Mouse (Mus musculus) ES-CJ7 (cell line): Measurements from ENCODE around the gene Ube2z.

Source experiments
- DNase-seq: peaks from one replicate; pipeline ENCODE4 v3.0.0; 2011; ENCODE audit warnings: low read depth, low spot score

Gene Ube2z

DNA sequence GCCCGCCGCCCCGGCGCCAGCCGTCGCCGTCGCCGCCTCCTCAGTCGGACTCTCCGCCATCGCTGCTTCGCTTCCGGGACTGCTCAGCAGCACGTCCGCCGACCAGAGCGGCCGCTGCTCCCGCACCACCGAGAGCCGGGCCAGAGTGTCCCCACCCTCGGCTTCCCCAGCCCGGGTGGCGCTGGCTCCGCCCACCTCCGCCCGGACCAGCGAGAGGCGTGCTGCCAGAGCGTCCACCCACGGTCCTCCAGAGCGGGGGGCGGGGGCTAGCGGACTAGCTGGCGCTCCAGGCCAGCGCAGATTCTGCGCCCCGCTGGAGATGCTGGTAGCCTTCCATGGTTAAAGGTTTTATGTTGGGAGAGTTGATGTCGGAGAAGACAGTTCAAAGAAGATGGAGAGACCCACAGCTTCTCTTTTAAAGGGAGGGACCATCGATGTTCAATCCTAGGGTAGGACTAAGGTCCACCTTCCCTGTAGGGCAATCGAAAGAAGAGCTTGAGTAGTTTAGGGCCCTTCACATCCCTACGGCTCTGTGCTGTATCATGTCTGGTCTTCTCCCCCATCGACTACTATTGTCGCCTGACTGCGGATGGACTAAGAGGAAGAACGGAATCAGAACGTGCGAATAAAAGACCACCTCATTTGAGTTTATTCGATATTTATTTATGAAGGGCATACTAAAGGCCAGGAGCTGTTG is at the start of gene Ube2z:
Ube2z (minus strand) TSS at position 174 of the 697 bp plus-strand sequence.
- peak; percentile 95 for DNase-seq

DNA sequence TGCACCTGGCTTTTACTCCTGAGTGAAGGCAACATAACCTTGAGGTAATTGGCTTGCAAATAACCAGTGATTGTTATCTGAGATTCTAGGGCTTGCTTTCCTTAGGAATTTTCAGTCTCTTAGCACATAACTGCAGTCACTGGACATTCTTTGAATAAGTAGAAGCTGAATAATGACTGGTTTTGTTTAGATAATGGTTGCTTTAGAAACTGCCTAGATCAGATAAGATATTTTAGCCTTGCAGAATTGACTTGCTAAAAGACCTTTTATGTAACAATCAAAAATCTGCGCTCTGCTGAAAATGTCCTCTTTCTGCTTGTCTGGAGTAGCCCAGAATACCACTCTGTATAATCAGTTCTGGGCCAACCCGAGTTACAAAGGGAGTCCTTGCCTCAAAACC is 48.9 kb upstream of the Ube2z start:
- DNase-seq: peak; percentile 77

DNA sequence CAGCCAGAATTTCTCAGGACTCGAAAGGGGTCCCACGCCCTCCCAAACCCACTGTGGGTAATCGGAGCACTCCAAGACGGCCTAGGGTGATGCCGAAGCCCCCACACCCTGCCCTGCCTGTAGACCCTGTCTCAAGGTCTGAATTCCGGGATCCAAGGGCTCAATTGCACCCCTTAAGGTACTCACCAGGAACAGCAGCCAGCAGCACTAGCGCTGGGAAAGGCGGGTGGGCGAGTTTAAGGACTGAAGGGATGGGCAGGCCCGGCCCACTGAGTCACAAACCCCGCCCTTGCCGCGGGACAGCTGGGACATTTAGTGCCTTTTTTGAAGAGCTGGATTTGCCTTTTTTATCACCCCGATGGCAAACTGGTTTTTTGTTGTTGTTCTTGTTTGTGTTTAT is 46.6 kb upstream of the Ube2z start, which contains the start of gene Calcoco2:
Calcoco2 (minus strand) TSS at position 214 of the 400 bp plus-strand sequence.
- DNase-seq: peak; percentile 97

DNA sequence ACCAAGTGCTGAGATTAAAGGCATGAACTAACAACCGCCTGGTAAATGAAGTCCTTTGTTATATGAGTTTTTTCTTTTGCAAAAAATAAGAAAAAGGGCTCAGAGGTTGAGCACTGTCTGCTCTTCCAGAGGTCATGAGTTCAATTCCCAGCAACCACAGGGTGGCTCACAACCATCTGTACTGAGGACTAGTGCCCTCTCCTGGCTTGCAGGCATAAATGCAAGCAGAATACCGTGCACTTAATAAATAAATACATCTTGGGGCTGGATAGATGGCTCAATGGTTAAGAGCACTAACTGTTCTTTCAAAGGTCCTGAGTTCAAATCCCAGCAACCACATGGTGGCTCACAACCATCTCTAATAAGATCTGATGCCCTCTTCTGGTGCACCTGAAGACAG is 45.8 kb upstream of the Ube2z start:
- DNase-seq: peak; percentile 70

DNA sequence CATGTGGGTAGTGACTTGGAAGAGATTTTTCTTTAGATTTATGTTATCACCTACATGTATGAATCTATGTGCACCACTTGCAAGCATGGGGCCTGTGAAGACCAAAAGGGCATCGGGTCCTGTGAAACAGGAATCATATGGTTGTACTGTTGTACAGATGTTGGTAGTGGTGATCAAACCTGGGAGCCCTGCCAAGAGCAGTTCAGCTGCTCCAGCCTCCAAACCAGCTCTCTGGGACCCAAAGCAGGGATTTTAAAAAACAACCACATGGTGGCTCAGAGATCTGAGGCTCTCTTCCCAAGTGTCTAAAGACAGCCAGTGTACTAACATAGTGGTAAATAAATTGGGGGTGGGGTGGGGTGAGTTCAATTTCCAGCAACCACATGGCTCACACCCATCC is 43.2 kb upstream of the Ube2z start:
- no peak for DNase-seq

DNA sequence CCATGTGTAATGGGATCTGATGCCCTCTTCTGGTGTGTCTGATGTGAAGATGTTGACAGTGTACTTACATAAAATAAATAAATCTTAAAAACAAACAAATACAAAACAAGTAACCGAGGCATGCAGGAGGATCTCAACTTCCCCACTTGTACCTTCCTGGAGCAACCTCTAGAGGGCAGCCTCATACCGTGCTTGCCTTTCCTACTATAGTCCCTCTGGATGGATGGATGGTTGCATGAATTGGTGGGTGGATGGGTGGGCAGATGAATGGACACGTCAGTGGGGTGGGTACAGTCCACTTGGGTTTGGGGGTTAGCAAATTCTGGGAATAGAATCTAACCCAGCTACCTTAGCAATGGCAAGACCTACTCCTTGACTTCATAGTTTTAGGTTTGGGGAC is 28.2 kb upstream of the Ube2z start:
- peak; percentile 70 for DNase-seq

DNA sequence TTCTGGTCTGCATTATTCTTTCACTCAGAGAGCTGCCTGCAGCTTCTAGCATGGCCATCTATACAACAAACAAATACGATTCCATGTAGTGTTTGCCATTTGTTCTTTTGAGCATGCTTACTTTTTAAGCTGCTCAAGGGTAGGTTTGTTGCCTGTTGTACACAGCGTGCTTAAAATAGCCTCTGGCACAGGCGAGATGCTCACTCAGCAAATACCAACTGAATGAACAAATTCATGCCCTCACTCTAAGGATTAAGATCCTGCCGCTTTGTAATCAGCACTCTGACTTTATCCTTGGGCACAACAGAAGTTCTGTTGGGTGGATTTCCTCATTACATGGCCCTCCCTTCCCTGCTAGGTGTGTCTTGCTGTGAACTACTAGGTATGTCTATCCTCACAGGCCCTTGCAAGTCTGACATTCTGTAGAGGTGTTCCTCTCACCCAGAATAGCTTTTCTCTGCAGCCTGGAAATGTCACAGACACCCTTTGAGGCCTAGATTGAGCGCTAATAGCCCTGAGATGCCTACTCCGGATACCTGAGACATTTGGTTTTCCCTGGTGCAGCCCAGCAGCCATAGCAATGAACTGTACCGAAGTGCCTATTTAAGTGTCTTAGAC is 27.6 kb upstream of the Ube2z start:
- no peak for DNase-seq

DNA sequence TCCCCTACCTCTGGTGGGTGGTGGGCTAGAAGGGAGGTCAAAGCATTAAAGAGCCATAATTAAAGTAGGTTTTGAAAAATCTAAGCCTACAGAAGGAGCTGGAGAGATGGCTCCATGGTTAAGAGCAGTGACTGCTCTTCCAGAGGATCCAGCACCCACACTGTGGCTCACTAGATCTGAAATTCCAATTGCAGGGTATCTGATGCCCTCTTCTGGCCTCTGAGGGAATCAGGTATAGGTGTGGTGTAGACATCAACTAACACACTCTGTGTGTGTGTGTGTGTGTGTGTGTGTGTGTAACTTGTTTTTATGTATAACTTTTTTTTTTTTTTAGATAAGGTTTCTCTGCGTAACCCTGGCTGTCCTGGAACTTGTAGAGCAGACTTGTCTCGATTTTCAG is 25.9 kb upstream of the Ube2z start:
- DNase-seq: peak; percentile 69

DNA sequence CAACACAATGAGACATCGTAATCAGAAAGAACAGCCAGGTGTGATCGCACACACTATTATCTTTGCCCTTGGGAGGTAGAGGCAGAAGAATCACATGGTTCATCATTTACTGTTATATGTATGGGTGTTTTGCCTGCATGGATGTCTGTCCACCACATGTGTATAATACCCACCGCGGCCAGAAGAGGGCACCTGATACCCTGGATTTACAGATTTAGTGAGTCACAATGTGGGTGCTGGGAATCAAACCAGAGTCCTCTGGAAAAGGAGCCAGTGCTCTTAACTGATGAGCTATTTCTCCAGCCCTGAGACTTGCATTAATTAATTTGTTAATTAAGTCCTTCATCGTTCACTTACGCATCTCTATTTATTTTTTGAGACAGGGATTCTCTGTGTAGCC is 22.8 kb upstream of the Ube2z start:
- DNase-seq: peak; percentile 66

DNA sequence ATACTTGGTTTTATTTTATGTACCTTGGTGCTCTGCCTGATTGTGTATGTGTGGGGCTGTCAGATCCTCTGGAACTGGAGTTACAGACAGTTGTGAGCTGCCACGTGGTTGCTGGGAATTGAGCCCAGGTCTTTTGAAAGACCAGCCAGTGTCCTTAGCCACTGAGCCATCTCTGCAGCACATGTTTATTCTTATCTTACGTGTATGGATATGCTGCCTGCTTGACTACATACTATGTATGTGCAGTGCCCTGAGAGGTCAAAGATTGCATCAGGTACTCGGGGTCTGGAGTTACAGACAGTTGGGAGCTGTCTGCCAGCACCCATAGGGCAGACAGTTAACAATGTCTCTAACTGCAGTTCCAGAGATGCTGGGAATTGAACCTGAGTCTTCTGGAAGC is 17.5 kb upstream of the Ube2z start:
- DNase-seq: no peak

DNA sequence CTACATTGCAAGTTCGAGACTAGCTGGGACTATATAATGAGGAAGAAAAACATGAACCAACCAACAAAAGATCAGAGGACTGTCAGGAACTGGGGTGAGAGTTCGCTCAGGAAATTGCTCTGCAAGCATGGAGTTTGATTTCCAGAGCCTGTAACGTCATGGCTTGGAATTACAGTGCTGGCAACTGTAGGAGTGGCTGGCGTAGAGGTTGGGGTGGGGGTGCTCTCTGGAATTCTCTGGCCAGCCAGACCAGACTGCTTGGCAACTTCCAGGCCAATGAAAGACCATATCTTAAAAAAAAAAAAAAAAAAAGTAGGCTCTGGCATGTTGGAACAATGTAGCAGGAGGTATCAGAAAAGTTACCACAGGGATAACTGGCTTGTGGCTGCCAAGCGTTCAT is 15.5 kb upstream of the Ube2z start:
- DNase-seq: no peak

DNA sequence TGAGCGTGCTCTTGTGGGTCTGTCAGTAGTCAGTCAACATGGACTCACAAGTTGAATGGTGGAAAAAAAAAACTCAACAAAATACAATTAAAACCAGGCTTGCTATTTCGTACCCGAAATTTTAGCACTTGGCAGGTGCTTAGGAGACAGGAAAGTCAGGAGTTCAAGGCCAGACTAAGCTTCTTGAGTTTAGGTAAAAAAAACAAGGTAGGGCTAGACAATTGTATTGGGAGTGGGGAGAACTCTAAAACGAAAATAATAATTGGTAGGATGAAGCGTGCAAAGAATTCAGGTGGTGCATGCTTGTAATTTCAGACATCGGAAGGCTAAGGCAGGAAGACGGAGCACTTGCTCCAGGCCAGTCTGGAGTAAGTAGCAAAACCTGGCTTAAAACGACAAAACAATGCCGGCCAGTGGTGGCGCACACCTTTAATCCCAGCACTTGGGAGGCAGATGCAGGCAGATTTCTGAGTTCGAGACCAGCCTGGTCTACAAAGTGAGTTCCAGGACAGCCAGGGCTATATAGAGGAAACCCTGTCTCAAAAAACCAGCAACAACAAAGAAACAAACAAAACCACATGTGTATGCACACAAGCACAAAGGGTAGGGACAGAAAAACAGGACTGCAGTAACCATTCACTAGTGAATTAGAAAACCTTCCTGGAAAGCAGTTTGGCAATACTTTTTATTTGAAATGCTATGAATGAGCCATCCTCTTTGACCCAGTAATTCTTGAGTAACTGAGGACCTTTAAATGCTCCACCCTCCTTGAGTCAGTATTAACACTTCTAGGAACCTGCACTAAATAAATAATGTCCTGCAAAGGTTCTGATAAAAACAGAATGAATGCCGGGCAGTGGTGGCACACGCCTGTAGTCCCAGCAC is 11.3 kb upstream of the Ube2z start:
- DNase-seq: peak; percentile 69

DNA sequence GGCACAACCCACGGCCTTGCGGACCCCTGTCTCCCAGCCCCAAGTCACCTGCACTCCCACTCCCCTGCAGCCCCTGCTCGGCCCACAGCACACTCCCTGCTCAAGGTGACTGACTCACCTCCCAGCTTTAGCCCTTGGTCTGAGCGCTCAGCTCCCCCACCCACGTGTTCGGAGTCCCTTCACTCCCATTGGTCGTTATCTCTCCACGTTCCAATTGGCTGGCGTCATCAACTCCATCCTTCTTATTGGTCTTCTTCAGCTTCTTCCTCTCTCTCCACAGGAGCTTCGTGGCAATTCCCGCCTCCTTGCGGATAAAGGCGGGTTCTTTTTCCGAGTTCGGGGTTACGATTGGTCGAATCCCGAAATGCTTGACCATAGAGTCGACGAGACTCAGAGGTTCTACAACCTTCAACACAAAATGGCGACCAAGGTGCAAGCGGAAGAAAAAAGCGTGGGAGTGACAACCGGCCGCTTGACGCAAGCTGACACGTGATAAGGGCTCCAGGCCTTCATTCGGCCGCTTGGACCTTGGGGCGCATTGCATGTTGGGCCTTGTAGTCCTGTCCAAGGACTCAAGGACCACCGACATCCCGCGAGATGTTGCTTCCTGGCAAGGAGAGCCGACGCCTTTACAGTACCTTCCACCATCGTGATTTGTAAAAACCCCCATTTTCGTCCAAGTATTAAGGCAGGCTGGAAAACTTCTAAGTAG is 10.5 kb upstream of the Ube2z start, which contains the start of gene Atp5g1:
Atp5g1 (minus strand) TSS at position 162 of the 712 bp plus-strand sequence.
- DNase-seq: peak; percentile 100

DNA sequence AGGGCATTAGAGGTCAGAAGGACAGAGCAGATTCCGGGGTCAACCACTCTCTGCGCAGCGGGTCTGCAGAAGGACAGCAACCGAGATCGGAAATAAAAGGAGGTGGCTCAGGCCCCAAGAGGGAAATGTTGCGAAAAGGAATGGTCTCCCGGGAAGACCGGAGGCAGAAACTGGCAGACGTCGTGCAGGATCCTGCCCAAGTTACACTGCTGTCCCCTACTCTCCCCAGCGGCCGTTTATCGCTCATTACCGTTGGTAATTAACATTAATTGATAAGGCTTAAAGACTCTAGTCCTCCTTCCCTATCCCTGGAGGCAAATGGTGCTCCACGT is 10.0 kb upstream of the Ube2z start:
- DNase-seq: no peak

DNA sequence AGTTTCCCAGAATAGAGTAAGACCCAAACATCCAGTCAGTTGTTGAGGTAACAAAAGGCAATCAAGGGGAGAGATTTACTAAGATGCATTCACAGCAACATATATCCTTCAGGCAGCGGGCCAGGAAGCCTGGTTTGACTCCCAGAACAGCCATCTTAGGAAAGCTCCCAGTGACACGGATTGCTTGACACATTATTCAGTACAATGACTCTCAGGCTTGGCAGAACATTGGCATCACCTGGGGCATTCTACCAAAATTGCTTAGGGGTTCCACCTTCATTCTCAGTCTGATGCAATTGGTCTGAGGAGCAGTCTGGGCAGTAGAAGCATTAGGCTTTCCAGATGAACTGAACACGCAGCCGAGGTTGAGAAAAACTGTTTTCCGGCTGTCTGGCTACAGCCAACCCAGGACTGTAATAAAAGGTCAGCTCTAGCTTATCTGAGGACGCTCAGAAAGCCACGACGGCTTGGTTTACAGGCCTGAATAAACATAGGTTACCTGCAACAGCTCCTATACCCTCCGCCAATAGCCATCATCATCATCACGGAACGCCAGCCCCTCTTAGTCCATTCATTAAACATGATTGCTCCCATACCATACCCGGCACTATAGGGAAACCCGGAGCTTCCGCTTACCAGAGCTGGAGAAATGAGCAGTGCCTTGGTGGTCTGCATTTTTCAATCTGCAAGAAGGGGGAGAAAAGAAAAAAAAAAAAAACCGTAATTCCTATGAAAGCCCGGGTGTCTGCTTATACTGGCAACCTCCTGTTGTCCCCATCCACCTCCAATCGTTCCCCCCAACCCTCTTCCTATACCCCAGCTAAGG is 9.4 kb upstream of the Ube2z start:
- no peak for DNase-seq

DNA sequence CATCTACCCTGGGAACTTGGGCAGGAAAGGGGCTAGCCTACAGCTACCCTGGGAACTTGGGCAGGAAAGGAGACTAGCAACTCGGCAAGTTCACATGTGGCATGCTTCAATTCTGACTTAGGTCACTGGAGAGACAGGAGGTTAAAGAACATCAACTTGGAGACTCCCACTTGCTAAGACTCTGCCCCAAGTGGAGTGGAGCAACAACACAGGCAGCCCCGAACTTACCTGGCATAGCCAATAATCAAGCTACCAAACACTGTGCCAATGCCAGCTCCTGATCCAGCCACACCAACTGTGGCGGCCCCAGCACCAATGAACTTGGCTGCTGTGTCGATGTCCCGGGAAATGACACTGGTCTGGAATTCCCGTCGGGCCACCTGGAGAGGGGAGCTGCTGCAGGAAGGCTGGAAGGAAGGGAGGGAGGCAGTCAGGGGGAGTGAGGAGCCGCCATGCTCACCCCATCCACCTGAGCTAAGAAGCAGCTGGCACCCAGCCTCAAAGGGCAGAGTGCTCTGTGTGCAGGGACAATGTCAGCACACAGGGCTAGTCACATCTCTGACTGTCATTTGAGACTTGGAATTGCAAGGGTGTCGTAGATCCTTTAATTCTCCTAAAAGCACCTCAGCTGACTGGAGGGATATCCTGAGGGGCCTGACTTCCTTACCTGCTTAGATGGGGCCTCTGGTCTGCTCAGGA is 8.3 kb upstream of the Ube2z start:
- DNase-seq: no peak

DNA sequence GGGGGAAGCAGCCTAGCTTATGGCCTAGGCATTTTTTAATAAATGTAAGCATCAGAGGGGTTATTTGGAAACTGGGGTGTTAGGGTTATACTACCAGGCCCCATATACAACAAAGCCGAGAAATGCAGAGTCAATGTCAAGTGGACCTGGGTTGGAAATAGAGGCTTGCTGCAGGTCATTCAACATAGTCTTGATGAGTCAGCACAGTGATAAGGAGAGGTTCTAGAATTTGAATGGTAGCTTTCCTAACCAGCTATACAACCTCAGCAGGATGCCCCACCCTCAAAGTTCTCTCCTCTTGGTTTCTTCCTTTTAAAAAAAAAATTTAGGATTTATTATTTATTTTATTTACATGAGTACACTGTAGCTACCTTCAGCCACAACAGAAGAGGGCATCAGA is 5.8 kb upstream of the Ube2z start:
- DNase-seq: no peak

DNA sequence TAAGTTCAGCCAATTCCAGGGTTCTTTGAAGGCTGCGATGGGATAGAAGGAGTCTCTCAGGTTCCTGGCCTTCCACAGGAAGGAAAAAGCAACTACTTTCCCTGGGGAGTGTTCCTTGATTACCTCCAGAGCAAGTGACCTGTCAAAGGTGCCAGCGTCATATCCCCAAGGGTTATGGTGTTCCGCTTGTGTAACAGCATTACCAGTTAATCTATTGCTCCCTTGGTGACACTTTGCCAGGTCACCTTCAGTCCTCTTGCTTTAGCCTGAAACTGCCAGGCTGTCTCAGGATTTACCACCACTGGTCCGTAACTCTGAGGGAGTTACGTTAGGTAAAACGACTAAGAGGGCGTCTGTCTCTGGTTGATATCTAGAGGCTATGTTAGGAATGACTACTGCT is 5.2 kb upstream of the Ube2z start:
- DNase-seq: no peak

DNA sequence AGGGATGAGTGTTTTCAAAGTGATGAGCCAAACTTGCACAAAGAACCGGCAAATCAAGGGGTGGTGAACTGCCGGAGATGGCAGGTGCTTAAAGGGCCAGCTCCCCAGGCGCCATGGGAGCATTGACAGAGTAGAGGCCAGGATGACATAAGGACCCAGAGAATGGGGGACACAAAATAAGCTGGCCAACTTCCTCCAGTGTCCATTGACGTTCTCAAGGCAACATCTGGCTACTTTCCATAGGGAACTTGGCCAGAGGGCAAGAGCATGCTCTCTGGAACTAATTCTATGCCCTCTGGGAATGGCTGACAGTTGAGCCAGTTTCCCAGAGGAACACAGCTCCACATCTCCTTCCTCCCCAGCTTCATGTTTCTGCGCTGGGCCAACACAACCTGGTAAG is 3.0 kb upstream of the Ube2z start:
- DNase-seq: no peak

DNA sequence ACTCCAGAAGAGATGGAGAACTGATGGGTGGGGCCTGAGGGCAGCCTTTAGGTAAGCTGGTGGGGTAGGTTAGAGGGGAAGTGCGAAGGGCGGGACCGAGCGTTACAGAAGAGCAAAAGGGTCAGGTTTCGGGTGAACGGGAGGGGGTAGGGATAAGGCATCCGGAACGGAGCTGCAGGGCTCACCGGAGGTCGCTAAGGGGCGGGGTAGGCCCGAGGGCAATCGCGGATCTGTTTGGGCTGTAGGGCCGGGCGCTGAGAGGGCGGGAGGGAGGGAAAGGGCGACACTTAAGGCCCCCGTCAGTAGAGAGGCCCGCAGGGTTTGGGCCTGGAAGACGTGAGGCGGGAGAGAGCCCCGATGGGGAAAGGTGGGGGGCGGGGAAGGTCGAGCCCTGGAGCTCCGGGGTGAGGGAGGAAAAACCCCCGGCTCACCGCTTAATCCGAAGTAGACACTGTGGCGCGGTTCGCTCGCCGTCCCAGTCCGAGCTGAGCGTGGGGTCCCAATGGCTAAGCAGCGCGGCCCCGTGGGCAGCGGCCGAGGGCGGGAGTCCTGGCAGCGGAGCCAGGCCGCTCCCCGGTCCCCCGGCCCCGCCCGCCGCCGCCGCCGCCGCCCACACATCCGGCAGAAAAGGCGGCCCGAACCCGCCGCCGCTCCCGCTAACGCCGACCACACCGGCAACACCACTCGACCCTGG is 520 bp downstream of the Ube2z start:
- DNase-seq: peak; percentile 96
